ENCODE assay signal across 17 mouse cellular contexts in genomic region chr9:111174071-111174470, GRCm38 (mm10).
"Had no signal": no experiment of that assay in that cellular context is flagged by ENCODE, and none has a peak within 500 bp of the region (broad histone marks: within the 10 kb centered on the region; RNA-seq: fewer than 3 reads in every experiment).

No protein-coding gene starts in this region.

- DNase-seq: lung, adult 2 months; lung, postnatal 14 days; lung, postnatal 36 days; right cerebral cortex, postnatal 25 days; right cerebral cortex, postnatal 4 days; spleen, adult 18-20 months; thymus, adult 18-20 months; thymus, postnatal 14 days; thymus, postnatal 36 days had no signal

- H3K4me2 ChIP-seq: liver, embryonic 12.5 days; lung, embryonic 15.5 days; midbrain, embryonic 13.5 days; midbrain, embryonic 15.5 days; neural tube, embryonic 12.5 days had no signal

- H3K36me3 ChIP-seq: lung, embryonic 15.5 days; midbrain, embryonic 13.5 days; midbrain, embryonic 15.5 days; neural tube, embryonic 12.5 days had no signal

- H3K9ac ChIP-seq: liver, embryonic 12.5 days; liver, embryonic 14.5 days; lung, embryonic 15.5 days; midbrain, embryonic 13.5 days; midbrain, embryonic 15.5 days; neural tube, embryonic 12.5 days had no signal

- H3K27ac ChIP-seq: liver, embryonic 12.5 days; liver, embryonic 14.5 days; lung, embryonic 15.5 days; macrophage; midbrain, embryonic 13.5 days; midbrain, embryonic 15.5 days; neural tube, embryonic 12.5 days had no signal

- H3K9me3 ChIP-seq: liver, embryonic 12.5 days; lung, embryonic 15.5 days; midbrain, embryonic 13.5 days; midbrain, embryonic 15.5 days; neural tube, embryonic 12.5 days had no signal

- H3K27me3 ChIP-seq: liver, embryonic 12.5 days; lung, embryonic 15.5 days; midbrain, embryonic 13.5 days; midbrain, embryonic 15.5 days; neural tube, embryonic 12.5 days had no signal

- H3K4me3 ChIP-seq: liver, embryonic 12.5 days; lung, embryonic 15.5 days; midbrain, embryonic 13.5 days; midbrain, embryonic 15.5 days; neural tube, embryonic 12.5 days had no signal

- ATAC-seq: liver, embryonic 12.5 days; lung, postnatal 0 days; midbrain, embryonic 13.5 days; midbrain, embryonic 15.5 days had no signal

- H3K4me1 ChIP-seq: liver, embryonic 12.5 days; lung, embryonic 15.5 days; midbrain, embryonic 13.5 days; midbrain, embryonic 15.5 days; neural tube, embryonic 12.5 days had no signal
